Mouse (Mus musculus): ENCODE results near the gene Ttc39d. TPM values are rescaled to one million over a fixed set of nuclear protein-coding genes. Genes with fewer than 3 reads are reported as not detected.

Gene Ttc39d
- polyA plus RNA-seq, 1 experiment: 0.14 TPM

DNA sequence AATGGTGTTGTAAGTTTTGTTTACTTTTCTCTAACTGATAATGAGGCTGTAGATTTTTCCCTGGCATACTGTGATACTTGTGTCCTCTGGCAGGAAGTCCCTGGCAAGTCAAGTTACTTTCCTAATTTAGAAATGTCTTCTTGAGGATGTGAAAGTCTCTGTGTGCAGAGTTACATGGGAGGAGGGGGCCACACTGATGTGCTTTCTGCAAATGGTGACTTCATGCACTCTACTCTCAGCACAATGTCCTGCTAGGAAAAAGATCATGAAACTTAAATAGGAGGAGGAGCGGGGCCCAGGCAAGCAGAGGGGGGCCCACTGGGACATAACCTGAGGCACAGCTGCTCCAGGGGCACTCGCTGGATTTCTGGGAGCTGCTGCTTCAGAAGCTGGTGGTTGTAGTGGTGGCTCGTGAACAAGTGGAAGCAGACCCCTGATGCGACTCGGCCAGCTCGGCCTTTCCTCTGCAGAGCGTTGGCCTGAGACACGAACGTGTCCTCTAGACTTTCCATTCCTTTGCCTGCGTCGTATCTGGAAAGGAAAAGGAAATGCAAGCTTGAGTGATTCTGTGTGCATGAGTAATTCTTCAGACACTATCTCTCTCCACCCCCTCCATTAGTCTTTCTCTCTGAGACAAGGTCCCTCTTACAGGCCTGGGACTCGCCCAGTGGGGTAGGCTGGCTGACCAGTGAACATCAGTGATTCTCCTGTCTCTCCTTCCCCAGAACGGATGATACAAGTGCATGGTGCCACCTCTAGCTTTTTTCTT lies 45.7 kb downstream of the Ttc39d start:
- DNase-seq (ENCODE audit: extremely low spot score in 1 of 2, low spot score in 1 of 2): no peak

DNA sequence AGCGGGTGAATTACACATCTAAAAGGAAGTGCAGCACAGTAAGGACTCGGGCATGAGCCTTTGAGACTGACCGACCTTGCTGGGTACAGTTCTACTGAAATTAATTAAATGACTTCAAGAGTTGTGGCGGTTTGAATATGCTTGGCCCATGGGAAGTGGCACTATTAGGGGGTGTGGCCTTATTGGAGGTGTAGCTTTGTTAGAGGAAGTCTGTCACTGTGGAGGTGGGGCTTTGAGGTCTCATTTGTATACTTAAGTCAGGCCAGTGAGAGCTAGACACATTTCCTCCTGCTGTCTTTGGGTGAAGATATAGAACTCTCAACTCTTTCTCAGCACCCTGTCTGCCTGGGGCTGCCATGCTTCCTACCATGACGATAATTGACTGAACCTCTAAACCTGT lies 47.2 kb downstream of the Ttc39d start:
- no peak for DNase-seq (ENCODE audit: extremely low spot score in 1 of 2, low spot score in 1 of 2)

DNA sequence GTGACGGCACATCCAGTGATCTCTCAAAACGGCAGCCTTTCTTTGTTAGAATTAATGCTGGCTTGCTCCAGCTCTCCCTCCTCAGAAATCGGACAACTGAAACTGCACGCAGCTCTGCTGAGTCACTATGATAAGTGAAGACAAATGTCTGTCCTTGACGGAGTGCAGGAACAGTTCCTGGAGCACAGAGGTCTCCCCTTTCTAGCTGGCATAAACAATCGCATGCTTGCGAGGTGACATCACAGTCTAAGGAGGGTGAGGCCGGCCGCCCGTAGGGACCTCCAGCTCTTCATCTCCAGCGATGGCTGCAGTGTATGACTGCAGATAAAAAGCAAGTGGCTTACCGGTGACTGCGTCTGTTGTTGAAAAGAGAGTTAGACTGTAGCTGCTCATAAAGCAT lies 47.9 kb downstream of the Ttc39d start:
- DNase-seq (ENCODE audit: extremely low spot score in 1 of 2, low spot score in 1 of 2): no peak

DNA sequence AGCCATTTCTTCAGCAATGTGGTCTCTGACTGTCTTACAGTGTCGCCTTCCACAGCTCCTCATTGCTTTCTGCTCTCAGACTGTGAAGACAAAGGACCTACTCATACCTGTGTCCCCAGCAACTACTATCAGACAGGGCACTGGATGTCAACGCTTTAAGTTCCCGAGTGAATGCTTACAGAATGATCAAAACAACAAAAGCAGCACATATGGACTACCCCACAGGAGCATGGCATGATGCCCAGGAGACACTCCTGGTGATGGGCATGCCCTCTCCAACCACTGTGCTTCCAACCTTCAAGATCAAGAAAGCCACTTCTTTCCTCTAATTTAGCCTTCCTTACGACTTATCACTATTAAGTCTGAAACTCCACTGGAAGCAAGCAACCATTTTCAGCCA lies 59.8 kb downstream of the Ttc39d start:
- no peak for DNase-seq (ENCODE audit: extremely low spot score in 1 of 2, low spot score in 1 of 2)

Other genes with a start within 250 kb of the Ttc39d start
- gene Hnrnpll, start 145.1 kb upstream of the Ttc39d start, polyA plus RNA-seq (2012; rRNA removed): 50.8 and 58.0 TPM in 2 replicates
- gene Galm, start 80.0 kb upstream of the Ttc39d start, polyA plus RNA-seq (2012; rRNA removed): 2.4 and 2.6 TPM in 2 replicates
- gene Srsf7, start 153 bp upstream of the Ttc39d start, polyA plus RNA-seq (2012; rRNA removed): 154 and 185 TPM in 2 replicates
- 6.7 and 8.4 TPM in 2 replicates for gene Gemin6, start 17.0 kb downstream of the Ttc39d start, polyA plus RNA-seq (2012; rRNA removed)
- 36.6 and 45.5 TPM in 2 replicates for gene Morn2, start 82.7 kb downstream of the Ttc39d start, polyA plus RNA-seq (2012; rRNA removed)
- 28.8 and 31.5 TPM in 2 replicates for gene Dhx57, start 83.0 kb downstream of the Ttc39d start, polyA plus RNA-seq (2012; rRNA removed)
- gene Arhgef33, start 99.9 kb downstream of the Ttc39d start, polyA plus RNA-seq (2012; rRNA removed): 2.5 and 5.3 TPM in 2 replicates
- not detected in 2 replicates for gene Gm10190, start 166.1 kb downstream of the Ttc39d start, polyA plus RNA-seq (2012; rRNA removed)

All from frontal cortex, adult 2 months (tissue).